Mouse (Mus musculus) MEL (cell line): ENCODE data around the gene Rhot1. TPM values are rescaled to one million over a fixed set of nuclear protein-coding genes. Genes with fewer than 3 reads are reported as not detected.

ENCODE experiments used
- DNase-seq: peaks from one replicate; pipeline ENCODE4 v3.0.0; 2011; ENCODE audit warnings: low read depth, low spot score
- H3K27ac ChIP-seq: 2 replicates; pipeline ENCODE4 v1.5.1; 2012; ENCODE audit warnings: low read depth, mild to moderate bottlenecking, control low read depth, low read length, moderate library complexity; ENCODE audit not compliant: control insufficient read depth
- H3K27me3 ChIP-seq, 2 experiments: fragments of 150-350 bp in 1 of 2; sonication (generic) in 1 of 2; 2 replicates each; pipeline ENCODE4 v1.6.1; 2012; ENCODE audit warnings: low read length in 2 of 2, mild to moderate bottlenecking in 2 of 2, improper control_type of control experiment in 1 of 2, moderate library complexity in 1 of 2; ENCODE audit not compliant: insufficient read depth in 2 of 2, control insufficient read depth in 1 of 2
- H3K36me3 ChIP-seq, 2 experiments: 2 replicates each; pipeline ENCODE4 v1.6.1; 2012 to 2014; ENCODE audit warnings: low read length in 2 of 2, improper control_type of control experiment in 1 of 2, inconsistent platforms in 1 of 2, mild to moderate bottlenecking in 1 of 2; ENCODE audit not compliant: insufficient read depth in 2 of 2, control insufficient read depth in 1 of 2
- H3K4me1 ChIP-seq, 2 experiments: fragments of 150-350 bp in 1 of 2; sonication (generic) in 1 of 2; 2 replicates each; pipeline ENCODE4 v1.6.1; 2012; ENCODE audit warnings: low read length in 2 of 2, improper control_type of control experiment in 1 of 2, mild to moderate bottlenecking in 1 of 2; ENCODE audit not compliant: insufficient read depth in 2 of 2, control insufficient read depth in 1 of 2
- H3K4me3 ChIP-seq, 2 experiments: fragments of 150-350 bp in 1 of 2; sonication (generic) in 1 of 2; 2 replicates each; pipeline ENCODE4 v1.5.1; 2012; ENCODE audit warnings: low read depth in 2 of 2, low read length in 2 of 2, mild to moderate bottlenecking in 2 of 2, moderate library complexity in 2 of 2, control low read depth in 1 of 2, improper control_type of control experiment in 1 of 2; ENCODE audit not compliant: control insufficient read depth in 1 of 2, insufficient read depth in 1 of 2
- H3K79me2 ChIP-seq: 2 replicates; pipeline ENCODE4 v1.6.1; 2012; ENCODE audit warnings: mild to moderate bottlenecking, low read length, moderate library complexity; ENCODE audit not compliant: control insufficient read depth, poor library complexity, insufficient read depth
- H3K9ac ChIP-seq: 2 replicates; pipeline ENCODE4 v1.6.1; 2012; ENCODE audit warnings: low read depth, mild to moderate bottlenecking, control low read depth, low read length, moderate library complexity; ENCODE audit not compliant: control insufficient read depth, poor library complexity, severe bottlenecking
- H3K9me3 ChIP-seq: fragments of 150-350 bp; sonication (generic); replicated peaks from 2 replicates; pipeline ENCODE4 v1.6.1; 2012; ENCODE audit warnings: mild to moderate bottlenecking, low read length, improper control_type of control experiment, moderate library complexity; ENCODE audit not compliant: insufficient read depth
- CTCF ChIP-seq, 3 experiments: IDR thresholded peaks in 2 of 3; conservative IDR thresholded peaks in 1 of 3; 2 replicates each; pipeline ENCODE4 v1.5.1; 2011 to 2012; ENCODE audit warnings: low read length in 3 of 3, low read depth in 2 of 3, mild to moderate bottlenecking in 2 of 3, improper control_type of control experiment in 1 of 3, inconsistent platforms in 1 of 3, mixed read lengths in 1 of 3, moderate library complexity in 1 of 3; ENCODE audit not compliant: control insufficient read depth in 1 of 3, insufficient read depth in 1 of 3, poor library complexity in 1 of 3, severe bottlenecking in 1 of 3
- E2F4 ChIP-seq: IDR thresholded peaks from 2 replicates; pipeline ENCODE4 v1.6.1; 2011; ENCODE audit warnings: low read depth, low read length, improper control_type of control experiment, borderline replicate concordance
- ELF1 ChIP-seq: IDR thresholded peaks from 2 replicates; pipeline ENCODE4 v1.6.1; 2014; ENCODE audit warnings: low read depth, mild to moderate bottlenecking, inconsistent platforms, low read length, improper control_type of control experiment, moderate library complexity
- EP300 ChIP-seq, 2 experiments: IDR thresholded peaks; 2 replicates each; pipeline ENCODE4 v1.6.1; 2011; ENCODE audit warnings: improper control_type of control experiment in 2 of 2, low read length in 2 of 2, low read depth in 1 of 2, mild to moderate bottlenecking in 1 of 2
- ETS1 ChIP-seq: IDR thresholded peaks from 2 replicates; pipeline ENCODE4 v1.6.1; 2012; ENCODE audit warnings: low read depth, mild to moderate bottlenecking, inconsistent platforms, low read length, improper control_type of control experiment, moderate library complexity
- GABPA ChIP-seq: IDR thresholded peaks from 2 replicates; pipeline ENCODE4 v1.6.1; 2012; ENCODE audit warnings: low read depth, mild to moderate bottlenecking, inconsistent platforms, low read length, improper control_type of control experiment, moderate library complexity
- GATA1 ChIP-seq: IDR thresholded peaks from 2 replicates; pipeline ENCODE4 v1.6.1; 2011; ENCODE audit warnings: low read depth, low read length, improper control_type of control experiment
- HCFC1 ChIP-seq: IDR thresholded peaks from 2 replicates; pipeline ENCODE4 v1.6.1; 2012; ENCODE audit warnings: low read depth, mild to moderate bottlenecking, inconsistent platforms, low read length, improper control_type of control experiment, moderate library complexity
- KAT2A ChIP-seq: conservative IDR thresholded peaks from 2 replicates; pipeline ENCODE4 v1.6.1; 2012; ENCODE audit warnings: low read depth, low read length, improper control_type of control experiment, inconsistent platforms
- MAFK ChIP-seq: IDR thresholded peaks from 2 replicates; pipeline ENCODE4 v1.6.1; 2011; ENCODE audit warnings: low read depth, mild to moderate bottlenecking, low read length, improper control_type of control experiment, borderline replicate concordance
- MAX ChIP-seq: IDR thresholded peaks from 2 replicates; pipeline ENCODE4 v1.6.1; 2011; ENCODE audit warnings: low read length, improper control_type of control experiment
- MYB ChIP-seq: IDR thresholded peaks from 2 replicates; pipeline ENCODE4 v1.6.1; 2011; ENCODE audit warnings: mild to moderate bottlenecking, low read depth, low read length, improper control_type of control experiment
- MYC ChIP-seq: IDR thresholded peaks from 2 replicates; pipeline ENCODE4 v1.6.1; 2011; ENCODE audit warnings: low read depth, mild to moderate bottlenecking, low read length, improper control_type of control experiment, moderate library complexity
- NELFE ChIP-seq: IDR thresholded peaks from 2 replicates; pipeline ENCODE4 v1.6.1; 2011; ENCODE audit warnings: low read depth, low read length, improper control_type of control experiment
- NRF1 ChIP-seq: IDR thresholded peaks from 2 replicates; pipeline ENCODE4 v1.6.1; 2014; ENCODE audit warnings: low read depth, mild to moderate bottlenecking, inconsistent platforms, low read length, improper control_type of control experiment, moderate library complexity; ENCODE audit not compliant: poor library complexity, insufficient read depth, severe bottlenecking
- POLR2A ChIP-seq, 2 experiments: IDR thresholded peaks; 2 replicates each; pipeline ENCODE4 v1.6.1; 2011 to 2012; ENCODE audit warnings: low read length in 2 of 2, mild to moderate bottlenecking in 2 of 2, control low read depth in 1 of 2, improper control_type of control experiment in 1 of 2, low read depth in 1 of 2, moderate library complexity in 1 of 2; ENCODE audit not compliant: control insufficient read depth in 1 of 2, insufficient read depth in 1 of 2, poor library complexity in 1 of 2
- POLR2AphosphoS2 ChIP-seq: IDR thresholded peaks from 2 replicates; pipeline ENCODE4 v1.6.1; 2011; ENCODE audit warnings: low read length, improper control_type of control experiment
- POLR2AphosphoS5 ChIP-seq: IDR thresholded peaks from 2 replicates; pipeline ENCODE4 v1.6.1; 2012; ENCODE audit warnings: low read depth, borderline replicate concordance, mild to moderate bottlenecking, inconsistent platforms, low read length, moderate library complexity, mixed read lengths
- RAD21 ChIP-seq: IDR thresholded peaks from 2 replicates; pipeline ENCODE4 v1.6.1; 2011; ENCODE audit warnings: mild to moderate bottlenecking, low read depth, low read length, improper control_type of control experiment
- RCOR1 ChIP-seq: IDR thresholded peaks from 2 replicates; pipeline ENCODE4 v1.6.1; 2012; ENCODE audit warnings: low read depth, mild to moderate bottlenecking, inconsistent platforms, low read length, improper control_type of control experiment
- SIN3A ChIP-seq: IDR thresholded peaks from 2 replicates; pipeline ENCODE4 v1.6.1; 2012; ENCODE audit warnings: low read length, improper control_type of control experiment, inconsistent platforms
- SMC3 ChIP-seq: IDR thresholded peaks from 2 replicates; pipeline ENCODE4 v1.6.1; 2011; ENCODE audit warnings: low read depth, low read length, improper control_type of control experiment
- TAL1 ChIP-seq: IDR thresholded peaks from 2 replicates; pipeline ENCODE4 v1.6.1; 2012; ENCODE audit warnings: mild to moderate bottlenecking, inconsistent platforms, low read length, moderate library complexity, mixed read lengths
- TCF12 ChIP-seq: IDR thresholded peaks from 2 replicates; pipeline ENCODE4 v1.6.1; 2014; ENCODE audit warnings: low read depth, mild to moderate bottlenecking, inconsistent platforms, low read length, improper control_type of control experiment, moderate library complexity
- USF1 ChIP-seq: IDR thresholded peaks from 2 replicates; pipeline ENCODE4 v1.6.1; 2014; ENCODE audit warnings: low read depth, mild to moderate bottlenecking, inconsistent platforms, low read length, improper control_type of control experiment, moderate library complexity
- USF2 ChIP-seq, 2 experiments: IDR thresholded peaks; 2 replicates each; pipeline ENCODE4 v1.6.1; 2011 to 2012; ENCODE audit warnings: improper control_type of control experiment in 2 of 2, low read length in 2 of 2, borderline replicate concordance in 1 of 2, inconsistent platforms in 1 of 2, low read depth in 1 of 2, mild to moderate bottlenecking in 1 of 2; ENCODE audit not compliant: insufficient read depth in 1 of 2
- ZMIZ1 ChIP-seq: IDR thresholded peaks from 2 replicates; pipeline ENCODE4 v1.6.1; 2012; ENCODE audit warnings: low read depth, mild to moderate bottlenecking, inconsistent platforms, low read length, improper control_type of control experiment, moderate library complexity
- ZNF384 ChIP-seq: IDR thresholded peaks from 2 replicates; pipeline ENCODE4 v1.6.1; 2012; ENCODE audit warnings: low read depth, mild to moderate bottlenecking, inconsistent platforms, low read length, improper control_type of control experiment
- polyA plus RNA-seq, 2 experiments: library from polyadenylated mRNA; stranded (reverse) in 1 of 2; unstranded in 1 of 2; fragments of >175 nt in 1 of 2; fragments of >200 nt in 1 of 2; gene quantifications; 2 replicates each; pipeline versions ENCODE4 v1.2.1 to v1.2.4; 2012; ENCODE audit warnings: low replicate concordance in 2 of 2, low read depth in 1 of 2; ENCODE audit not compliant: insufficient read length in 2 of 2, insufficient read depth in 1 of 2, missing spikeins in 1 of 2
- total RNA-seq: library from RNA; depleted of rRNA; stranded (reverse); fragments of 300-350 nt; gene quantifications from 2 replicates; pipeline ENCODE4 v1.2.3, GENCODE M21; 2012

Gene Rhot1
- total and polyA plus RNA-seq, 3 experiments: 43.7 to 919 (median 44.3) TPM

DNA sequence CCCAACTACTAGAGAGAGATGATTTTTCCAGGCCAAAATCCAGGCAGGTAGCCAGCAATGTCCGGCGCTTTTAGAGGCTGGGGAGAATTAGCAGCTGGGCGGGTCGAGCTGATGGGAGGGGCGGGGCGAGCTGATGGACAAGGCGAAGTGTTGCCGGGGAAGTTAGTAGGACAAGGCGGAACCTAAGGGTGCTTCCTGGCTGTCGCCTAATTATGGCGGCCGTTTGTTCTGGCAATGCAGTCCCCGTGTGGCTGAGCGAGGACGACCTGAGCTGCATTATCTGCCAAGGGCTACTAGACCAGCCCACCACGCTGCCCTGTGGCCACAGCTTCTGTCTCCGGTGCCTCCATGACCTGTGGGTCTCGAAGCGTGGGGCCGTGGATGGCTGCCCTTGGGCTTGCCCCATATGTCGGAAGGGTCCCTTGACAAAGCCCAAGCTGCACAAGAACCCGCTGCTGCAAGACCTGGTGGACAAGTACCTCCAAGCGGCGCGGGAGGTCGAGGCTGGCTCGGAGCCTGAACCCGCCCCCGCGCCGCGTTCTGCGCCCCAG, 25.0 kb upstream of the Rhot1 start, which contains the start of gene Rnf135:
Gene Rnf135, plus strand, starts transcription at position 147 of the 551 bp plus-strand sequence.
- H3K9ac ChIP-seq: peak within 1 kb of the TSS; percentile 88
- no peaks in the 10 kb centered on the region for H3K27me3 ChIP-seq
- peaks cover 0 to 9% of the 10 kb centered on the region in 2 experiments; a peak in 2 of 4 replicates for H3K36me3 ChIP-seq
- peak; percentile 97 for DNase-seq
- H3K9me3 ChIP-seq: no peaks in the 10 kb centered on the region
- H3K4me3 ChIP-seq: peak within 1 kb of the TSS; percentile 90 to 91
- peaks cover 4% of the 10 kb centered on the region; the same call in 1 of the 2 replicates for H3K79me2 ChIP-seq
- no peak for TF ChIP-seq MYB
- peak; percentile 50; the same call in 1 of the 2 replicates for TF ChIP-seq MYC
- peak; percentile 47 for TF ChIP-seq MAX
- TF ChIP-seq SIN3A: peak; percentile 60
- peak; percentile 93 for TF ChIP-seq ZMIZ1
- TF ChIP-seq POLR2AphosphoS2: peak; percentile 92
- peak; percentile 96 to 99 for TF ChIP-seq POLR2A (IDR thresholded peaks at IDR 0.05; ENCODE audit: control insufficient read depth in 1 of 2, insufficient read depth in 1 of 2, low read depth in 1 of 2, low read length in 2 of 2, poor library complexity in 1 of 2)
- peak; percentile 95 for TF ChIP-seq NELFE
- peak; percentile 79 for TF ChIP-seq ELF1
- TF ChIP-seq KAT2A: no peak
- peak; percentile 67 for TF ChIP-seq TCF12
- TF ChIP-seq E2F4: no peak
- TF ChIP-seq HCFC1: peak; percentile 70
- no peak for TF ChIP-seq RAD21
- TF ChIP-seq RCOR1: no peak
- TF ChIP-seq POLR2AphosphoS5: 0 out of 2 replicates have a peak, but pooled peaks have one; percentile 81
- TF ChIP-seq USF1: no peak
- peak in 1 of 2 experiments; percentile 45; a peak in 1 of 4 replicates for TF ChIP-seq EP300 (IDR thresholded peaks at IDR 0.05; ENCODE audit: low read depth in 1 of 2, low read length in 2 of 2)
- TF ChIP-seq, all 39 proteins: peak for 12
- peak within 1 kb of the TSS; percentile 77 for H3K27ac ChIP-seq
- peaks cover 2 to 11% of the 10 kb centered on the region in 2 experiments; a peak in 3 of 4 replicates for H3K4me1 ChIP-seq

DNA sequence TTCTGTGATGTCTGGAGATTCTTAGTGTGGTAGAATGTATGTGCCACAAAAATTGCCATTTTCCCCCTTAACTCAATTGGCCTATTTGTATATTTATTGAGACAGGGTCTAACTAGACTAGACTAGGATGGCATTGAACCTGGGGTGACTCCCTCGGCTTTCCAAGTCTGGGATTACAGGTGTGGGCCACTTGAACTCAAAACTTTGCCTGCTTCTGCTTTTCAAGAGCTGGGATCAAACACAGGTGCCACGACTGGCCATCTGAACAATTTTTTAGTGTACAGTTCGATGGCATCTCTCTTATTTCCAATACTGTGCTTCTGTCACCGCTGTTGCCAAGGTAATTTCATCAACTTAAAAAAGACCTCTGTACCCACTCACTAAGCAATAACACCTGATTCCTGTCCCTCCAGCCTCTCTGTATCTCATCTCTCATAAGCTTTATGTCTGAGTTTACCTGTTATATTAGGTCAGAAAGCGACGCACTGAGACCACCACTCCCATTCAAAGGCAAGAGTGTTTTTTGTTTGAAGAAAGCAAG, 24.2 kb upstream of the Rhot1 start:
- H3K79me2 ChIP-seq: peaks cover 4% of the 10 kb centered on the region; the same call in 1 of the 2 replicates
- H3K36me3 ChIP-seq: peaks cover 0 to 9% of the 10 kb centered on the region in 2 experiments; a peak in 2 of 4 replicates
- H3K4me3 ChIP-seq: peak overlapping the region; percentile 90 to 91
- no peaks in the 10 kb centered on the region for H3K27me3 ChIP-seq
- TF ChIP-seq RAD21: no peak
- TF ChIP-seq NELFE: no peak
- TF ChIP-seq TCF12: no peak
- TF ChIP-seq KAT2A: no peak
- TF ChIP-seq ETS1: no peak
- TF ChIP-seq SIN3A: no peak
- TF ChIP-seq MAFK: no peak
- TF ChIP-seq MAX: no peak
- TF ChIP-seq GABPA: no peak
- TF ChIP-seq USF2 (IDR thresholded peaks at IDR 0.05; ENCODE audit: borderline replicate concordance in 1 of 2, insufficient read depth in 1 of 2, low read depth in 1 of 2, low read length in 2 of 2): no peak
- no peak for TF ChIP-seq GATA1
- TF ChIP-seq ELF1: no peak
- no peak for TF ChIP-seq ZNF384
- TF ChIP-seq CTCF (IDR thresholded peaks at IDR 0.05 in 2 of 3, conservative IDR thresholded peaks at IDR 0.05 in 1 of 3; ENCODE audit: control insufficient read depth in 1 of 3, insufficient read depth in 1 of 3, low read depth in 2 of 3, low read length in 3 of 3, poor library complexity in 1 of 3, severe bottlenecking in 1 of 3): no peak
- no peak for TF ChIP-seq SMC3
- TF ChIP-seq HCFC1: no peak
- TF ChIP-seq TAL1: no peak
- no peak for TF ChIP-seq NRF1
- no peak for TF ChIP-seq E2F4
- peak; percentile 46 for DNase-seq
- peak overlapping the region; percentile 77; the same call in 1 of the 2 replicates for H3K27ac ChIP-seq
- H3K9me3 ChIP-seq: no peaks in the 10 kb centered on the region
- peaks cover 2 to 11% of the 10 kb centered on the region in 2 experiments; a peak in 3 of 4 replicates for H3K4me1 ChIP-seq
- H3K9ac ChIP-seq: peak overlapping the region; percentile 88
